Mouse (Mus musculus) left cerebral cortex, adult 2 months (tissue): ENCODE results near the gene Olfr434. TPM values are rescaled to one million over a fixed set of nuclear protein-coding genes. Genes with fewer than 3 reads are reported as not detected.
A peak's percentile ranks its signal among the peaks of the same experiment; 100 is the strongest.
"Not testable (repeated sequence)": the region's sequence is repeated elsewhere in the genome, so short reads cannot be mapped to it uniquely, and the experiment has no call there.

ENCODE experiments used
- DNase-seq, 2 experiments: peaks; one replicate each; pipeline ENCODE4 v3.0.0; 2021 to 2022; ENCODE audit warnings: low spot score in 2 of 2, mixed read lengths in 1 of 2; ENCODE audit errors: extremely low spot score in 1 of 2
- H3K27ac ChIP-seq: fragments of 200-600 bp; 2 replicates; pipeline ENCODE4 v1.8.1; 2022
- H3K4me3 ChIP-seq: fragments of 200-600 bp; 2 replicates; pipeline ENCODE4 v1.8.1; 2022
- CTCF ChIP-seq: fragments of 200-600 bp; IDR thresholded peaks from 2 replicates; pipeline ENCODE4 v1.8.1; 2022; ENCODE audit warnings: antibody characterized with exemption, mild to moderate bottlenecking, moderate library complexity
- intact Hi-C: fragments of 180-260 bp; cut with DNase I; formaldehyde crosslinking; loops from one replicate; pipeline ENCODE4 v1.15.1; 2025
- long read RNA-seq, 2 experiments: library from polyadenylated mRNA; stranded (forward); transcript quantifications; one replicate each; pipeline ENCODE4 v2.0.0; 2021; ENCODE audit warnings: borderline mapping rate in 2 of 2
- total RNA-seq, 2 experiments: library from RNA; stranded (reverse); gene quantifications; 2 replicates each; pipeline ENCODE4 v1.2.3; 2021

The Olfr434 gene
- total RNA-seq = not detected
- long read RNA-seq, experiment 1 = 0 reads
- long read RNA-seq, experiment 2 = 0 reads

GRCm38 (mm10) chr6:43212873-43213272, at the start of gene Olfr434:
Olfr434 (plus strand) TSS chr6:43213021.
- DNase-seq = peak; percentile 12 to 14
- intact Hi-C loops, H3K4me3 ChIP-seq: not testable (repeated sequence)
- 0 out of 2 replicates have a peak within 1 kb of the TSS, but pooled peaks have one; percentile 8 for H3K27ac ChIP-seq

GRCm38 (mm10) chr6:43167246-43167645, 45.6 kb upstream of the Olfr434 start:
- Histone ChIP-seq H3K4me3 (no peak overlapping the region), H3K27ac (no peak overlapping the region)
- intact Hi-C loops = no loop called here
- no peak for TF ChIP-seq CTCF
- no peak for DNase-seq

GRCm38 (mm10) chr6:43171840-43172239, 41.0 kb upstream of the Olfr434 start, which contains the start of gene Olfr13:
Olfr13 (plus strand) TSS chr6:43172140.
- no peak for DNase-seq
- TF ChIP-seq CTCF = no peak
- Histone ChIP-seq H3K4me3 (no peak within 1 kb of the TSS), H3K27ac (no peak within 1 kb of the TSS)
- intact Hi-C loops = no loop called here

GRCm38 (mm10) chr6:43178129-43178528, 34.7 kb upstream of the Olfr434 start:
- TF ChIP-seq CTCF = no peak
- no peak for DNase-seq
- Histone ChIP-seq H3K4me3 (no peak overlapping the region), H3K27ac (no peak overlapping the region)
- intact Hi-C loops = no loop called here

- TF ChIP-seq CTCF = no peak
- no peak for DNase-seq
- intact Hi-C loops = no loop called here
- Histone ChIP-seq H3K27ac (no peak overlapping the region), H3K4me3 (no peak overlapping the region)
These were observed 34.0 kb upstream of the Olfr434 start for GRCm38 (mm10) chr6:43178584-43179501.

GRCm38 (mm10) chr6:43190986-43191385, 21.8 kb upstream of the Olfr434 start:
- H3K27ac ChIP-seq = no peak overlapping the region
- H3K4me3 ChIP-seq = no peak overlapping the region
- TF ChIP-seq CTCF = no peak
- DNase-seq = no peak
- intact Hi-C loops = no loop called here

GRCm38 (mm10) chr6:43196781-43197180, 16.0 kb upstream of the Olfr434 start, which contains the start of gene Olfr435:
Olfr435 (plus strand) TSS chr6:43197146.
- no peak for TF ChIP-seq CTCF
- no peak for DNase-seq
- intact Hi-C loops = no loop called here
- no peak within 1 kb of the TSS for H3K4me3 ChIP-seq
- H3K27ac ChIP-seq = no peak within 1 kb of the TSS

- Histone ChIP-seq H3K27ac (no peak overlapping the region), H3K4me3 (no peak overlapping the region)
- no peak for TF ChIP-seq CTCF
- intact Hi-C loops = no loop called here
- DNase-seq = no peak
These were observed 14.7 kb upstream of the Olfr434 start for GRCm38 (mm10) chr6:43198094-43198493.

- intact Hi-C loops = no loop called here
- H3K27ac ChIP-seq = no peak overlapping the region
- no peak for TF ChIP-seq CTCF
- DNase-seq = no peak
- no peak overlapping the region for H3K4me3 ChIP-seq
These were observed 10.0 kb upstream of the Olfr434 start for GRCm38 (mm10) chr6:43202786-43203185.

GRCm38 (mm10) chr6:43205355-43205754, 7.5 kb upstream of the Olfr434 start:
- DNase-seq = no peak
- Histone ChIP-seq H3K27ac (no peak overlapping the region), H3K4me3 (no peak overlapping the region)
- intact Hi-C loops = no loop called here
- no peak for TF ChIP-seq CTCF

- intact Hi-C loops = not testable (repeated sequence)
These were observed 18.4 kb downstream of the Olfr434 start, which contains the start of gene Olfr47 for GRCm38 (mm10) chr6:43231255-43231654. Olfr47 (plus strand) TSS chr6:43231529.

GRCm38 (mm10) chr6:43242061-43242460, 29.2 kb downstream of the Olfr434 start:
- no peak overlapping the region for H3K4me3 ChIP-seq
- intact Hi-C loops = no loop called here
- DNase-seq = no peak
- peak; percentile 27 for TF ChIP-seq CTCF
- no peak overlapping the region for H3K27ac ChIP-seq

More at GRCm38 (mm10) chr6:43231255-43231654, 18.4 kb downstream of the Olfr434 start, which contains the start of gene Olfr47:
- DNase-seq, H3K4me3 ChIP-seq, H3K27ac ChIP-seq: not testable (repeated sequence)
